Mouse (Mus musculus) lung, adult 18-20 months (tissue): ENCODE measurements around the gene Tas2r126.
"Not testable (repeated sequence)": the region's sequence is repeated elsewhere in the genome, so short reads cannot be mapped to it uniquely, and the experiment has no call there.

Source experiments
- DNase-seq, 2 experiments: peaks; one replicate each; pipeline ENCODE4 v3.0.0; 2022; ENCODE audit warnings: mixed read lengths in 2 of 2

The Tas2r126 gene

DNA sequence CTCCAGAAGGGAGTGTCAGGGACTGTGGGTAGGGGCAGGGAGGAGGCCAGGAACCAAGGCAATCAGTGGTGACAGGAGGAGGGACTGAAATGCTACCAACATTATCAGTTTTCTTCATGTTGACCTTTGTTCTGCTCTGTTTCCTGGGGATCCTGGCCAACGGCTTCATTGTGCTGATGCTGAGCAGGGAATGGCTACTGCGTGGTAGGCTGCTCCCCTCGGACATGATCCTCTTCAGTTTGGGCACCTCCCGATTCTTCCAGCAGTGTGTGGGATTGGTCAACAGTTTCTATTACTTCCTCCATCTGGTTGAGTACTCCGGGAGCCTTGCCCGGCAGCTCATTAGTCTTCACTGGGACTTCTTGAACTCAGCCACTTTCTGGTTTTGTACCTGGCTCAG is at the start of gene Tas2r126:
Gene Tas2r126, plus strand, starts transcription at position 90 of the 400 bp plus-strand sequence.
- peak in 1 of 2 experiments; percentile 8 for DNase-seq

DNA sequence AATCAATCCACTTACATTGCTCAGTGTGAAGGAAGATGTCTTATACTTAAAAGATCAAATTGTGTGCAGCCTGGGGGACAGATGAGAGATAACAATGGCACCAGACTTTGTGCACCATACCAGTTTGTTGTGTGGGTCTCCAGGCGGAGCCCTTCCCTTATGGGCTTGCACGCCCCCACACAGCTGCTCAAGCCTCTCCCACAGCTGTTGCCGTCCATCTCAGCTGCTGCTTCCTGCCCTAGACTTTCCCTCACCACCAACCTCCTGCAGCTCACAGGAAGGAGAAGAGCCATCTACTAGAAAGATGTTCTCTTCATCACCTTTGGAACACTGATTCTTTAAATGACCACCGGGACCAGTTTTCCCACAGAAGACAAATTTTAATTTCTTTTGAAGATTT is 48.7 kb upstream of the Tas2r126 start:
- no peak for DNase-seq

GRCm38 (mm10) chr6:42391796-42392330 is 42.5 kb upstream of the Tas2r126 start:
- peak in 1 of 2 experiments; percentile 38 for DNase-seq

- peak; percentile 93 to 94 for DNase-seq
Measured at GRCm38 (mm10) chr6:42395960-42396809, 38.1 kb upstream of the Tas2r126 start.

DNA sequence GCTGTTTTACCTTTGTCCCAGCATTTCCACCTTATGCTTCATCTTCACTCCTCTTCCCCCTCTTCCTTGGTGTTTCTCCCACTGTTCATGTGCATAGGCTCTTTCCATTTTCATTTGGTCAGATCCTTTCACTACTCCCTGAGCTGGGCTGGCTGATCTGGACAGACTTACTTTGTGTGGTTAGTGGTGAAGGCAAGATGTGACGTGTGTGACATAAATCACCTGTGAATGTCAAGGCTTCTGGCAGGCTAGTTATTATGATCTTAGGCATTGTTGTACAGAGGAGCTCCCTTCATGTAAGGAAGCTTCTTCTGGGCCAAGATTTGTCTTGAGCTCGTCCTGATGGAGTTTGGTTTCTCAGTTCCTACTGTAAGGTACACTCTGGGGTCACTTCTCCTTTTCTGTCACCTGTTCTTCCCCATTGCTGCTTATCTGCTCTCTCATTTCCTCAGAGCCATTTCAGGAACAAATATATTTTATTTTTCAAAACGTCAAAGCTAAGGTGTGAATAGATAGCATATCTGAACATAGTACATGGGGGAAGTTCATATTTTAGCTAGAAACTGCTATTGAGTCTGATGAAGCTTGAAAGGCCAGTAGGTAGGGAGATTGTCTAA is 37.2 kb upstream of the Tas2r126 start:
- no peak for DNase-seq

DNA sequence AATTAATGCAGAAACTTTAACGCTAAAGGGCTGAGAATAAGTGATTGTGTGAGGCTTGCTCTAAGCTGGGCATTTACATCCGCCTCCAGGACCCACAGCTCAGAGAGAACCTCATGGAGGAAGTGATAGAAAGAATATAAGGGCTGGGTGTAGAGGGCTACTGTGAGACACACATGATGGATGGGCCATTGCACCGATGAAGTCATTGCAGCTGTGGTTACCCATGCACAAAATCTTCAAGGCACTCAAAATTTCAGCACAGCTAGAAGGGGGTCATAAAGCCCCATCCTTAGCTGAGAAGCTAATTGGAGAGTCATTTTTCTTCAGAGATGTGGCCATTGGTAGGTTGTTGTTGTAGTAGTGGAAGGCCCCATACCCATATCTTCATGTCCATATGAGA is 36.0 kb upstream of the Tas2r126 start:
- no peak for DNase-seq

GRCm38 (mm10) chr6:42398998-42399397 is 35.3 kb upstream of the Tas2r126 start:
- DNase-seq: no peak

DNA sequence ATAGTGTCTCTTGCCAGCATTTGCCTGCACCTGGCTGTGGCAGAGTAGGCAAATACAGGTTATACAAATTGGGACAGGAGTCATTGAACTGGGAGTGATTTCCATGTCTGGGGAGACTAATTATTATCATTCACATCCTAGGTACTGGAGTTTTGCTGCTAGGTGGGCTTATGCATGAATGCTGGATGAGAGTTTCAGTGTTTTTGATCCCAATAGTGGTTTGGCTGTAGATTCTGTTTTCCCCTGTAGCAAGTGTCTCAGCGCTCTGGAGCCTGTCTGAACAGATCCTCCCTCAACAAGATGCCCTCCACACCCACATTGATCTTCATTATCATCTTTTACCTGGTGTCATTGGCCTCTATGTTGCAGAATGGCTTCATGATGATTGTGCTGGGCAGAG is 34.4 kb upstream of the Tas2r126 start, which contains the start of gene Tas2r143:
Gene Tas2r143, plus strand, starts transcription at position 301 of the 400 bp plus-strand sequence.
- no peak for DNase-seq

- no peak for DNase-seq
Measured at GRCm38 (mm10) chr6:42405134-42405533, 29.2 kb upstream of the Tas2r126 start, which contains the start of gene Tas2r135. Tas2r135 (plus strand) TSS chr6:42405434.

- no peak for DNase-seq
Measured at GRCm38 (mm10) chr6:42419443-42419842, 14.9 kb upstream of the Tas2r126 start.

DNA sequence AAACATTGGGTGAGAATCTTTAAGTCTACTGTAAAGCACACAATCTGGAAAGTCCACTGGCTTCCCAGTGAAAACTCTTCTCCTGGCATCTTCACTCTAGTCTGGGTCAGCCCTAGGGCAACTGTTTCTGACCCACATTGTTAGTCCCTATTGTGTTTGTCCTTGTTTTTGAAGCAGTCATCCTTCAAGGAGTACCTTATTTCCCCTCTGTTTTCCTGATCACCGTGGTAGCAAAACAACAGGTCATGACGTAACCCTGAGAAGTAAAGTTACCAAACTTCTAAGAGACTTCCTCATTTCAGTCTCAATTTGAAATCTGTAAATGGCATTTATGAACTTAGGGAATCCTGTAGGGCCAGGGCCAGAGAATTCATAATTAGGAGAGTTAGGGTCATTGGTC is 12.9 kb upstream of the Tas2r126 start:
- DNase-seq: peak in 1 of 2 experiments; percentile 48

GRCm38 (mm10) chr6:42424472-42424871 is 9.9 kb upstream of the Tas2r126 start:
- no peak for DNase-seq

- DNase-seq: no peak
Measured at GRCm38 (mm10) chr6:42426337-42426736, 8.0 kb upstream of the Tas2r126 start.

GRCm38 (mm10) chr6:42433554-42433953 is 781 bp upstream of the Tas2r126 start:
- no peak for DNase-seq

DNA sequence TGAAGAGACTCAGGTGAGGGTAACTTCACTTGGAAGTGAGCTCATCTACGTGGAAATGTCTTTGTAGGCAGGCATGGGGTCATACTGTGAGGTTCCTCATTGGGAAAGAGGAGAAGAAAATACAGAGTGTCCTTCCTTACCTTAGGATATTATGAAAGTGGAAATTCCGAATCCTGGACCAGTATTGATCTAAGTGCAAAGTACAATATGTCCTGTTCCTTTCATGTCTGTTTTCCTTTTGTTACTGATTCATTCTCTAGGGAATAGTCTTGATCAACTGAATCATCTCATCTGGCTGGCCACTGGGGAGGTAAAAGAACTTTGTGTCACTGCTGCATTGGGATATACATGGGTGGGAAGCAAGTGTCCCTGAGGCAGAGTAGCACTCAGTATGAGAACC is 1.2 kb downstream of the Tas2r126 start:
- DNase-seq: no peak

DNA sequence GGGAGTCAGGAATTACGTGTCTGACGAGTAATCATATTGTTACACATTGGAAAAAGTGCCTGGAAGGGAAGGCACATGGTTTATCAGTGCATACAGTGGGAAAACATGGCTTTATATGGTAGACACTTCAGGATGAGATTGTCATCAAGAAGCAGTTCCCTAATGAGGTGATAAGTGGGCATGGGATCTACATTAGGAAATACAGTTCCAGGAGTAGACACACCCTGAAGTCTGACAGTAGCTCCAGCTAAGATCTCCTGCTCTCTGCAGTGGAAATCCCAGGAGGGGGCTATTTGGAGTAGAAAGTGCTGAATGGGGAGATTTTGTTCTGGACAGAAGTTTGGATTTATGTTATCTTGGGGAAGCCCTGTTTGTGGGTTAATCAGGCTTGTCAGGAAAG is 7.1 kb downstream of the Tas2r126 start:
- no peak for DNase-seq

DNA sequence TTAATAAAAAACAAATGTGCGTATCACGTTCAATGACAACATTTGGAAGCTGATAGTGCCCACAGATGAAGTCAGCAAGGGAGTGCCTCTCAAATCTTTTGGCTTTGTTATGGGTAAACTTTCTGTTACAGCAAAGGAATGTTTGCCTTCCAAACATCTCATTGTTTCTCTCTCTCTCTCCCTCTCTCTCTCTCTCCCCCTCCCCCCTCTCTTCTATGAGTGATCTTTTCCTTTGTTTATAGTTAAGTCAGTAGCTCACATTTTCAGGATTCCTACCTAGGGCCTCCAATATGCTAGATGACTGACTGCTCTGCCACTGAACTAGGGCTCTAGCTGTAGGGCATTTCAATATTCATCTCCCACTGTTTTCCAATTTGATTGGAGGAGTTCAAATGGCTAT is 10.2 kb downstream of the Tas2r126 start:
- no peak for DNase-seq

- no peak for DNase-seq
Measured at GRCm38 (mm10) chr6:42447381-42447780, 13.0 kb downstream of the Tas2r126 start.

- no peak for DNase-seq
Measured at GRCm38 (mm10) chr6:42465096-42465495, 30.8 kb downstream of the Tas2r126 start, which contains the start of gene Olfr458. Olfr458 (minus strand) TSS chr6:42465196.

- no peak for DNase-seq
Measured at GRCm38 (mm10) chr6:42470542-42470941, 36.2 kb downstream of the Tas2r126 start.

- not testable (repeated sequence) for DNase-seq
Measured at GRCm38 (mm10) chr6:42471298-42471697, 37.0 kb downstream of the Tas2r126 start.

GRCm38 (mm10) chr6:42476235-42476634 is 41.9 kb downstream of the Tas2r126 start, which contains the start of gene Olfr457:
Olfr457 (minus strand) TSS chr6:42476335.
- DNase-seq: no peak

GRCm38 (mm10) chr6:42484633-42485032 is 50.3 kb downstream of the Tas2r126 start:
- no peak for DNase-seq
